Mouse (Mus musculus) kidney, adult 2 months (tissue): ENCODE data around the gene Kcnh6. TPM values are rescaled to one million over a fixed set of nuclear protein-coding genes. Genes with fewer than 3 reads are reported as not detected.
"Not testable (repeated sequence)": the region's sequence is repeated elsewhere in the genome, so short reads cannot be mapped to it uniquely, and the experiment has no call there.

Experiments used
- DNase-seq: peaks from one replicate; pipeline ENCODE4 v3.0.0; 2021
- H3K27ac ChIP-seq: fragments of 200-500 bp; 2 replicates; pipeline ENCODE4 v1.5.1; 2012; ENCODE audit warnings: low read depth, low read length, control low read depth, inconsistent platforms; ENCODE audit not compliant: insufficient read depth
- H3K27me3 ChIP-seq: fragments of 200-500 bp; replicated peaks from 2 replicates; pipeline ENCODE4 v1.6.1; 2012; ENCODE audit warnings: mild to moderate bottlenecking, moderate library complexity, low read length, inconsistent platforms; ENCODE audit not compliant: control insufficient read depth, insufficient read depth
- H3K36me3 ChIP-seq: fragments of 200-500 bp; 2 replicates; pipeline ENCODE4 v1.6.1; 2012; ENCODE audit warnings: mild to moderate bottlenecking, moderate library complexity, low read length, inconsistent platforms; ENCODE audit not compliant: control insufficient read depth, insufficient read depth
- H3K4me1 ChIP-seq: fragments of 200-500 bp; 2 replicates; pipeline ENCODE4 v1.6.1; 2011; ENCODE audit warnings: low read length; ENCODE audit not compliant: control insufficient read depth, insufficient read depth
- H3K4me3 ChIP-seq: fragments of 200-500 bp; 2 replicates; pipeline ENCODE4 v1.5.1; 2011; ENCODE audit warnings: mild to moderate bottlenecking, low read depth, low read length, control low read depth; ENCODE audit not compliant: insufficient read depth
- CTCF ChIP-seq: fragments of 200-500 bp; conservative IDR thresholded peaks from 2 replicates; pipeline ENCODE4 v1.5.1; 2011; ENCODE audit warnings: low read depth, mild to moderate bottlenecking, control low read depth, low read length, moderate library complexity, mixed read lengths; ENCODE audit not compliant: insufficient read depth, insufficient read length
- POLR2A ChIP-seq: fragments of 200-500 bp; IDR thresholded peaks from one replicate; pipeline ENCODE4 v1.6.1; 2011; ENCODE audit warnings: low read depth, low read length, control low read depth
- WGBS: fragments of 180-500 bp; shearing (Covaris S2); methylation state at CpG from one replicate; pipeline ENCODE4 v1.1.7; 2018; 5-methylcytosine and 5-hydroxymethylcytosine counted together
- polyA plus RNA-seq: library from polyadenylated mRNA; depleted of rRNA; stranded (reverse); fragments of >200 nt; gene quantifications from 2 replicates; pipeline ENCODE4 v1.2.3, GENCODE M21; 2012; rRNA removed

Kcnh6 gene
- polyA plus RNA-seq, 1 experiment, result 0.06 TPM

DNA sequence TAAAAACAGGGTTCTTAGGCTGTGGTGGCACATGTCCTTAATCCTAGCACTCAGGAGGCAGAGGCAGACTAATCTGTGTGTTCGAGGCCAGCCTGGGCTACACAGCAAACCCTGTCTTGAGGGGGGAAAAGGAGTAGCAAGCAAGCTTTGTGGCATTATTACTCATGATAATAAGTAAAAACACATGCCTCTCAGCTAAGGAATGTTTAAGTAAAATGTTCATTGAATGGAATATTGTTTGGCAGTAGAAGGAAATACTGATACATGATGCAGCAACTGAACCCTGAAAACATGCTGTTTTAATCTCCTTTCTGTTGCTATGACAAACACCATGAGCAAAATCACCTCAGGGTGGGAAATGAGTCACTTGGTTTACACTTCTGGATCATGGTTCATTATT lies 53.4 kb downstream of the Kcnh6 start:
- Histone ChIP-seq H3K27ac (no peak overlapping the region), H3K4me1 (peaks cover 6% of the 10 kb centered on the region; the same call in 1 of the 2 replicates), H3K4me3 (no peak overlapping the region), H3K27me3 (no peaks in the 10 kb centered on the region), H3K36me3 (no peaks in the 10 kb centered on the region; the same call in 1 of the 2 replicates)
- 83% methylated on average over 1 of the region's 1 CpGs for WGBS
- DNase-seq, result no peak
- TF ChIP-seq POLR2A, result no peak
- no peak for TF ChIP-seq CTCF

DNA sequence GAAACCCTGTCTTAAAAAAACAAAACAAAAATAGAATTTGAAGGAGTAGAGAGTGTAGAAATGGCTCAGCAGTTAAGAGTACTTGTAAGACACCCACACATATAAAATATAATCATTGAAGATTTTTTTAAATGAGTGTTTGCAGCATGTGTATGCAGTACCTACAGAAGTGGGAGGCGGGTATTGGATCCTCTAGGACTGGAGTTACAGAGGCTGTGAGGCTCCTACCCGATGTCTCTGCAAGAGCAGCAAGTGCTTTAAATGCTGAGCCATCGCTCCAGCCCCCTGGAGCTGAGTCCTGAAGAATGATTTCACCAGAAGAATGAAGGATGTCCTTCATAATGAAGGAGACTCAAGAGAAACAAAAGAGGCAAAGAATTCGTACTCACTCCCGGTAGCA lies 55.8 kb downstream of the Kcnh6 start:
- Histone ChIP-seq H3K36me3 (no peaks in the 10 kb centered on the region), H3K27ac (no peak overlapping the region), H3K4me1 (peaks cover 9% of the 10 kb centered on the region; the same call in 1 of the 2 replicates), H3K4me3 (no peak overlapping the region), H3K27me3 (no peaks in the 10 kb centered on the region)
- TF ChIP-seq POLR2A (no peak), CTCF (no peak)
- 88% methylated on average over 5 of the region's 5 CpGs for WGBS
- DNase-seq, result no peak

DNA sequence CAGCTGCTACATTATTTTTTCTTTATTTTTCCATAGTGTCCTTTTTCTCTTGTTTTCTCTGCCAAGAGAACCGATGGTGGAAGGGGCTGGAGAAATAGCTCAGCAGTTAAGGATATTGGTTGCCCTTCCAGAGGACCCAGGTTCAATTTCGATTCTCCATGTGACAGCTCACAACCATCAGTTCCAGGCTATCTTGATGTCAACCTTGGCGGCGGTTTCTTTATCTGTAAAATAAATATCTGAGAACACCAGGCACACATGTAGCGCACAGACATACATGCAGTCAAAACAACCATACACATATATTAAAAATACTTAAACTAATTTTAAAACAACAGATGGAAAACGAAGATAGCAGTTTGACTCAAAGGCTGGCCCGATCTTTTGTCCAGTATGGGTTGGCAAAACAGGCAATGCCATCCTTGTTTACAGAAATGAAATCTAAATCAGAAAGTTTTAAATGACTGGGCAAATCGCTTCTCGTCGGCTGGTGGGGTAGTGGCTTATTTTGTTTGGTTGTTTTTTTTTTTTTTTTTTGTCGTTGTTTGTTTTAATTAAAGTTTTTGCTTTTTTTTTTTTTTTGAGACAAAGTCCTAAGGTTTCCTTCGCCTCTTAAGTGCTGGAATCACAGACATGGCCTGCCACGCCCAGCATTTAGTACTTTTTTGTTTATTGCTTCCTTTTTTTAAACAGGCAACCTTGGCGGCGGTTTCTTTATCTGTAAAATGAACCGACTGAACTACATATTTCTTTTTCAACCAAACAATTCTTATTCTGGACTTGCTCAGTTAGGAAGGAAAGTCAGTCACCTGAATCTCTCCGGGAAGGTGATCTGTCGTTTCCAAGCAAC lies 57.4 kb downstream of the Kcnh6 start:
- no peaks in the 10 kb centered on the region for H3K27me3 ChIP-seq
- H3K4me3 ChIP-seq, result peak overlapping the region; percentile 71
- H3K4me1 ChIP-seq, result peaks cover 9% of the 10 kb centered on the region; the same call in 1 of the 2 replicates
- DNase-seq, result no peak
- H3K27ac ChIP-seq, result peak overlapping the region; percentile 70
- WGBS, result 31% methylated on average over 18 of the region's 18 CpGs
- no peaks in the 10 kb centered on the region for H3K36me3 ChIP-seq
- TF ChIP-seq POLR2A (no peak), CTCF (no peak)

DNA sequence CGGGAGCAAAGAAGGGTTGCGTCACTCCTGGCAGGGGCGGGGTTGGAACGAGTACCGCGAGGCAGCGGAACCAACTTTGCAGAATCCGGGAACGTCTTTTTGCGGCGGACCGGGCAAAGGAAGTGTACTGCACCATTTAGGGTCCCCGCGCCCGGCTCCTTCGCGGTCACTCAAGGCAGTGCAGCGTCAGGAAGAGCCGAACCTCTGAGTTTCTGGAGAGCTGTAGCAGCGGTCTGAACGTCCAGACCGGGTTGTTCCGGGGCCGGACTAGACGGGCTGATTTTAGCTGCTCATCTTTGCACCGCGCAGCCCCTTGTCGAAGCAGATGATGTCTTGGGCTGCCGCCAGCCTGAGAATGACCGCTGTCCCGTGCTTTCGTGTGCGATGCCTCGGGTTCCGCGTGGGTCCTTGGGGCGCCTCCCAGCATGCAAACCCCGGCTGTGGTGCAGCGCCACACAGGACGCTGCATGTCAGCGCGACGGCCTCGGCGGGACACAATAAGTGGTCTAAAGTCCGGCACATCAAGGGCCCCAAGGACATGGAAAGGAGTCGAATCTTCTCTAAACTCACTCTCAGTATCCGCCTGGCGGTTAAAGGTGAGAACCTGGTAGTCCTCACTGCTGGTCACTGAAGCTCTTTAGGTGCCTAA lies 58.1 kb downstream of the Kcnh6 start, which contains the start of gene Taco1:
Taco1 (plus strand) TSS at position 139 of the 649 bp plus-strand sequence.
- H3K4me1 ChIP-seq, result peaks cover 9% of the 10 kb centered on the region; the same call in 1 of the 2 replicates
- TF ChIP-seq POLR2A (peak; percentile 6), CTCF (peak; percentile 47)
- no peaks in the 10 kb centered on the region for H3K27me3 ChIP-seq
- WGBS, result under 1% methylated on average over 49 of the region's 49 CpGs
- H3K27ac ChIP-seq, result peak within 1 kb of the TSS; percentile 70
- DNase-seq, result peak; percentile 98
- no peaks in the 10 kb centered on the region; the same call in 1 of the 2 replicates for H3K36me3 ChIP-seq
- H3K4me3 ChIP-seq, result peak within 1 kb of the TSS; percentile 71

DNA sequence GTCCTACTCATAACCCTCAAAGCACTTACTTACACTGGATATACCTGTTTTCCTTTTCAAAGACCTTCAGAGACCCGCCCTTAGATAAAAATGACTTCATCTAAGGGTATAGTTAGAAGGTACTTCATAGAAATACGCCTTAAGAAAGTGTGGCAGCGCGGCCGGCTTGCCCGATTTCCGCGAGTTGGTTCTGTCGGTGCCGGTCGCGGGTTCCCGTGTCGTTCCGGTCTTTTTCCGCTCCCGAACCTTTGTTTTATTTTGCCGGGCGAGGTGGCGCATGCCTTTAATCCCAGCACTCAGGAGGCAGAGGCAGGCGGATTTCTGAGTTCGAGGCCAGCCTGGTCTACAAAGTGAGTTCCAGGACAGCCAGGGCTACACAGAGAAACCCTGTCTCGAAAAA lies 58.7 kb downstream of the Kcnh6 start:
- Histone ChIP-seq H3K4me3 (peak overlapping the region; percentile 71), H3K27ac (peak overlapping the region; percentile 48)
- DNase-seq, result peak; percentile 25
- H3K36me3 ChIP-seq, H3K27me3 ChIP-seq, H3K4me1 ChIP-seq: not testable (repeated sequence)
- WGBS, result 13% methylated on average over 23 of the region's 23 CpGs

DNA sequence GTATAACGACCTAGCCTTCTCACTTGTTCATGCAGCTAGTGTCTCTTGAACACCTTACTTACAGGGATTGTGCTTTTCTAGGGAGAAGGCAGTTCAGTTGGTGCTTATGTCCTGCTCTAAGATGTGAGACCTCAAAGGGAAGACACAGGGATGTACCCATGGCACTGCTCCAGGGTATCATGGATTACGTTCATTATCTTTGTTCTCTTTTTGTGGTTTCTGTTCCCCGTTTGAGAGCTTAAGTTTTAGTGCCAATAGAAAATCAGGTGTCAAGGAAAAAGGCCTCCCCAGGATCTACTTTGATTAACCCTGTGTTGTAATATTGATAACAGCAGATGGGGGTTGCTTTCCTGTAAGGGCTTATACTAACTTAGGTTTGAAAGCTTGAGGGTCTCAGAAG lies 65.8 kb downstream of the Kcnh6 start:
- no peaks in the 10 kb centered on the region for H3K4me1 ChIP-seq
- TF ChIP-seq POLR2A, result no peak
- TF ChIP-seq CTCF, result no peak
- H3K27me3 ChIP-seq, result no peaks in the 10 kb centered on the region
- WGBS, result 78% methylated on average over 3 of the region's 3 CpGs
- no peak overlapping the region for H3K4me3 ChIP-seq
- DNase-seq, result no peak
- peaks cover 2% of the 10 kb centered on the region for H3K36me3 ChIP-seq
- no peak overlapping the region for H3K27ac ChIP-seq

DNA sequence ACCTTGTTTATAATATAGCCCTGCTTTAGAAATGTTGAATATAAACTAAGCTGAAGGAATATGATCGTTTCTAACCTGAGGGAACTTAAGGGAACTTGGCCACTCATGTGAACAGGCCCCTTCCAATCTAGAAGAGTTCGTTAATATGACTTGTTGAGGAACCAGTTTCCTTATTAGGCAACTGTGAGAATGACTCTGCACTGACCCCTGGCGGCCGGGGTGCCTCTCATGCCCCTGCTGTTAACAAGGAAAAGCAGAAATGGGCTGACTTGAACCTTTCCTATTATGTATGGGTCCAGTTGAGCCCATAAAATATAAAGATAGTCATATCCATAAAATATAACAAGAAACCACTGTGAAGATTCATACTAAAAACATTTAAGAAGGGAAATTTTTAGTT lies 68.4 kb downstream of the Kcnh6 start:
- Histone ChIP-seq H3K27ac (no peak overlapping the region), H3K36me3 (peaks cover 2% of the 10 kb centered on the region), H3K27me3 (no peaks in the 10 kb centered on the region), H3K4me3 (no peak overlapping the region), H3K4me1 (no peaks in the 10 kb centered on the region)
- 2% methylated on average over 4 of the region's 4 CpGs for WGBS
- peak; percentile 73 for DNase-seq
- peak; percentile 87 for TF ChIP-seq CTCF
- TF ChIP-seq POLR2A, result no peak

Other genes starting within 250 kb of the Kcnh6 start
- 31.1 and 32.2 TPM in 2 replicates for gene Cyb561, start 54.8 kb upstream of the Kcnh6 start, polyA plus RNA-seq
- 68.0 and 132 TPM in 2 replicates for gene Ace, start 40.2 kb upstream of the Kcnh6 start, polyA plus RNA-seq
- 0.06 and 0.07 TPM in 2 replicates for gene Ace3, start 13.4 kb upstream of the Kcnh6 start, polyA plus RNA-seq
- 34.1 and 37.7 TPM in 2 replicates for gene Dcaf7, start 28.7 kb downstream of the Kcnh6 start, polyA plus RNA-seq
- 21.3 and 21.4 TPM in 2 replicates for gene Taco1, start 57.9 kb downstream of the Kcnh6 start, polyA plus RNA-seq
- 27.8 and 31.6 TPM in 2 replicates for gene Map3k3, start 76.5 kb downstream of the Kcnh6 start, polyA plus RNA-seq
- not detected in 2 replicates for gene Gm10840, start 152.7 kb downstream of the Kcnh6 start, polyA plus RNA-seq
- gene Limd2, start 152.7 kb downstream of the Kcnh6 start, polyA plus RNA-seq, result 27.8 and 48.3 TPM in 2 replicates
- gene Strada, start 194.0 kb downstream of the Kcnh6 start, polyA plus RNA-seq, result 28.4 and 28.5 TPM in 2 replicates
- gene Ccdc47, start 208.2 kb downstream of the Kcnh6 start, polyA plus RNA-seq, result 14.0 and 20.6 TPM in 2 replicates
- gene Ddx42, start 208.8 kb downstream of the Kcnh6 start, polyA plus RNA-seq, result 8.3 and 10.0 TPM in 2 replicates
- gene Ftsj3, start 248.0 kb downstream of the Kcnh6 start, polyA plus RNA-seq, result 11.7 TPM in 2 replicates
- gene Psmc5, start 248.0 kb downstream of the Kcnh6 start, polyA plus RNA-seq, result 52.5 and 66.9 TPM in 2 replicates